In the genomic region with DNA sequence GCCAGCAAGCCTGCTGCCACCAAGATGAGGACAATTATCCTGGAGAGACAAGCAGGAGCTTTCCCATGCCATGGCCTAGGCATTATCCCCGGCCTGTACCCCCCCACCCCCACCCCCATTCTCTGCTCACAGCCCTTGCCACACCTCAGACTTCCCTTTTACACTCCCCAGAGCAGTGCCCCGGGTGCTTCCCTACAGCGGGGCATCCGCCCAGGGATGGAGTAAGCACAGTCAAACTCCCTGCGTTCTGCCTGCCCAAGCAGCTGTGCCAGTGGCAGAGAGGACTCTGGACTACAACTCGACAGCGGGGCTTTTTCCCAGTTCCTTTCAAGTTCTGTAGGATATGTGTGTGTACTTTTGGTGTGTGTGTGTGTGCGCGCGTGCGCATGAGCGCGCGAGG, we compare ENCODE assay signal across 27 mouse cellular contexts. TPM values are rescaled to one million over a fixed set of nuclear protein-coding genes. Genes with fewer than 3 reads are reported as not detected.
DNase-seq lines count a peak whose midpoint lies in the region; ATAC-seq and TF ChIP-seq lines count a peak whose summit lies in the region.
"Had no signal": no experiment of that assay in that cellular context is flagged by ENCODE, and none has a peak within 500 bp of the region (broad histone marks: within the 10 kb centered on the region; RNA-seq: fewer than 3 reads in every experiment).

No protein-coding gene starts in this region.

- peaks cover 3% of the 10 kb centered on the region; the same call in 1 of the 2 replicates for H3K9me3 ChIP-seq in heart, embryonic 12.5 days (replicated peaks)
- no peaks in the 10 kb centered on the region for H3K9me3 ChIP-seq in midbrain, embryonic 10.5 days (replicated peaks)
- H3K9me3 ChIP-seq in midbrain, embryonic 16.5 days (replicated peaks; ENCODE audit: control insufficient read depth, low read length, poor library complexity, severe bottlenecking) = no peaks in the 10 kb centered on the region
- H3K9me3 ChIP-seq: embryonic facial prominence, embryonic 15.5 days; forebrain, embryonic 15.5 days; heart, embryonic 15.5 days; intestine, embryonic 15.5 days; limb, embryonic 12.5 days; neural tube, embryonic 15.5 days; stomach, embryonic 15.5 days had no signal

- H3K4me3 ChIP-seq in heart, embryonic 12.5 days = no peak overlapping the region
- H3K4me3 ChIP-seq in midbrain, embryonic 10.5 days = no peak overlapping the region
- H3K4me3 ChIP-seq in midbrain, embryonic 16.5 days (ENCODE audit: low read depth, low read length) = no peak overlapping the region
- H3K4me3 ChIP-seq in thymus, adult 2 months (ENCODE audit: control insufficient read depth, insufficient read depth, low read length) = no peak overlapping the region
- H3K4me3 ChIP-seq: embryonic facial prominence, embryonic 15.5 days; forebrain, embryonic 15.5 days; heart, embryonic 15.5 days; intestine, embryonic 15.5 days; limb, embryonic 12.5 days; neural tube, embryonic 15.5 days; stomach, embryonic 15.5 days had no signal

- TF ChIP-seq POLR2A in thymus, adult 2 months (IDR thresholded peaks at IDR 0.05; ENCODE audit: control insufficient read depth, extremely low read depth, insufficient read depth, low read length, poor library complexity) = no peak

- H3K4me1 ChIP-seq in heart, embryonic 12.5 days (replicated peaks) = no peaks in the 10 kb centered on the region
- no peaks in the 10 kb centered on the region for H3K4me1 ChIP-seq in midbrain, embryonic 10.5 days
- no peaks in the 10 kb centered on the region for H3K4me1 ChIP-seq in midbrain, embryonic 16.5 days (ENCODE audit: control insufficient read depth, insufficient read depth, low read length)
- H3K4me1 ChIP-seq in thymus, adult 2 months (replicated peaks; ENCODE audit: control insufficient read depth, insufficient read depth, low read length) = no peaks in the 10 kb centered on the region
- H3K4me1 ChIP-seq: forebrain, embryonic 15.5 days; heart, embryonic 15.5 days; intestine, embryonic 15.5 days; limb, embryonic 12.5 days; neural tube, embryonic 15.5 days; stomach, embryonic 15.5 days had no signal

- peak; percentile 64 for DNase-seq in heart, adult 11 months
- no peak for DNase-seq in midbrain, embryonic 10.5 days (ENCODE audit: low spot score)
- DNase-seq in adrenal gland, postnatal 4 days (ENCODE audit: low spot score in 2 of 2) = no peak
- no peak for DNase-seq in thymus, adult 2 months
- DNase-seq: adrenal gland, adult 8-10 months; cerebellum, adult 2 months; gastrocnemius, postnatal 25 days; heart, postnatal 36 days; kidney, adult 8-10 months; kidney, postnatal 10 days; thymus, adult 18-20 months; thymus, postnatal 4 days had no signal

- no peak for TF ChIP-seq CTCF in thymus, adult 2 months (IDR thresholded peaks at IDR 0.05; ENCODE audit: borderline replicate concordance, control insufficient read depth, extremely low read depth, insufficient read depth, low read length, poor library complexity)

- H3K4me2 ChIP-seq in heart, embryonic 12.5 days = no peak overlapping the region
- H3K4me2 ChIP-seq in midbrain, embryonic 16.5 days (ENCODE audit: low read length) = no peak overlapping the region
- H3K4me2 ChIP-seq: embryonic facial prominence, embryonic 15.5 days; forebrain, embryonic 15.5 days; heart, embryonic 15.5 days; intestine, embryonic 15.5 days; limb, embryonic 12.5 days; neural tube, embryonic 15.5 days; stomach, embryonic 15.5 days had no signal

- no peaks in the 10 kb centered on the region for H3K27me3 ChIP-seq in heart, embryonic 12.5 days (replicated peaks)
- no peaks in the 10 kb centered on the region for H3K27me3 ChIP-seq in midbrain, embryonic 10.5 days (ENCODE audit: low read depth, poor library complexity, severe bottlenecking)
- H3K27me3 ChIP-seq in midbrain, embryonic 16.5 days (ENCODE audit: control insufficient read depth, insufficient read depth, low read depth, low read length) = no peaks in the 10 kb centered on the region
- H3K27me3 ChIP-seq in thymus, adult 2 months (ENCODE audit: control insufficient read depth, insufficient read depth, low read length) = no peaks in the 10 kb centered on the region
- H3K27me3 ChIP-seq: embryonic facial prominence, embryonic 15.5 days; forebrain, embryonic 15.5 days; heart, embryonic 15.5 days; intestine, embryonic 15.5 days; limb, embryonic 12.5 days; neural tube, embryonic 15.5 days; stomach, embryonic 15.5 days had no signal

- no peak overlapping the region for H3K27ac ChIP-seq in heart, embryonic 12.5 days (ENCODE audit: poor library complexity, severe bottlenecking)
- H3K27ac ChIP-seq in midbrain, embryonic 10.5 days (replicated peaks) = 0 out of 2 replicates have a peak overlapping the region, but pooled peaks have one; percentile 9
- H3K27ac ChIP-seq in midbrain, embryonic 16.5 days (ENCODE audit: low read length) = no peak overlapping the region
- no peak overlapping the region for H3K27ac ChIP-seq in thymus, adult 2 months (ENCODE audit: control insufficient read depth, insufficient read depth, low read length)
- H3K27ac ChIP-seq: embryonic facial prominence, embryonic 15.5 days; forebrain, embryonic 15.5 days; heart, embryonic 15.5 days; intestine, embryonic 15.5 days; limb, embryonic 12.5 days; liver, embryonic 14.5 days; neural tube, embryonic 15.5 days; stomach, embryonic 15.5 days had no signal

- no peak for ATAC-seq in heart, embryonic 12.5 days (ENCODE audit: insufficient number of reproducible peaks, low FRiP score)
- ATAC-seq in midbrain, embryonic 16.5 days = no peak
- peak; percentile 53 to 87; a peak in 3 of 4 replicates for ATAC-seq in hematopoietic stem cell, adult 5-6 weeks (replicated peaks in 1 of 2; ENCODE audit: insufficient read depth in 1 of 2, low FRiP score in 2 of 2, low TSS enrichment in 1 of 2, low read depth in 1 of 2, poor library complexity in 2 of 2, severe bottlenecking in 2 of 2)
- ATAC-seq in CD4-positive, CD25-positive, alpha-beta regulatory T cell, adult 4 months = no peak
- ATAC-seq: activated CD4-positive, CD25-positive, alpha-beta regulatory T cell, adult 4 months; forebrain, embryonic 15.5 days; hindbrain, embryonic 16.5 days; intestine, embryonic 15.5 days; lung, postnatal 0 days had no signal

- no peaks in the 10 kb centered on the region for H3K36me3 ChIP-seq in heart, embryonic 12.5 days
- H3K36me3 ChIP-seq in midbrain, embryonic 10.5 days = no peaks in the 10 kb centered on the region
- H3K36me3 ChIP-seq in midbrain, embryonic 16.5 days (ENCODE audit: control insufficient read depth, insufficient read depth, low read length) = no peaks in the 10 kb centered on the region
- no peaks in the 10 kb centered on the region for H3K36me3 ChIP-seq in thymus, adult 2 months (ENCODE audit: control insufficient read depth, insufficient read depth, low read length)
- H3K36me3 ChIP-seq: embryonic facial prominence, embryonic 15.5 days; forebrain, embryonic 15.5 days; heart, embryonic 15.5 days; intestine, embryonic 15.5 days; limb, embryonic 12.5 days; neural tube, embryonic 15.5 days; stomach, embryonic 15.5 days had no signal

- 81% methylated on average over 14 of the region's 14 CpGs for WGBS in heart, embryonic 12.5 days
- 88% methylated on average over 14 of the region's 14 CpGs for WGBS in midbrain, embryonic 10.5 days
- 86% methylated on average over 14 of the region's 14 CpGs for WGBS in midbrain, embryonic 16.5 days
- WGBS in thymus, adult 2 months = 73% methylated on average over 14 of the region's 14 CpGs

- H3K9ac ChIP-seq in heart, embryonic 12.5 days = no peak overlapping the region
- no peak overlapping the region for H3K9ac ChIP-seq in midbrain, embryonic 16.5 days (ENCODE audit: low read depth, low read length)
- H3K9ac ChIP-seq: embryonic facial prominence, embryonic 15.5 days; forebrain, embryonic 15.5 days; heart, embryonic 15.5 days; intestine, embryonic 15.5 days; limb, embryonic 12.5 days; liver, embryonic 14.5 days; neural tube, embryonic 15.5 days; stomach, embryonic 15.5 days had no signal

RNA-seq across cellular contexts. Expression of gene Tmpo, which starts 14.0 kb away (rescaled TPM):
- polyA plus RNA-seq in heart, embryonic 12.5 days (2016; fragmentation: Nextera tagmentation; extraction: Ambion mirVana) = 203 and 212 TPM in 2 replicates
- polyA plus RNA-seq in midbrain, embryonic 10.5 days (2016; fragmentation: Nextera tagmentation; extraction: Ambion mirVana) = 272 and 275 TPM in 2 replicates
- polyA plus RNA-seq in midbrain, embryonic 16.5 days (2015; fragmentation: Nextera tagmentation; extraction: Ambion mirVana) = 82.8 and 100 TPM in 2 replicates
- total RNA-seq in hematopoietic stem cell, adult 5-6 weeks (2017) = 447 and 595 TPM in 2 replicates
- 100 to 1,000 TPM; 203 to 231 TPM for total RNA-seq in adrenal gland, postnatal 4 days (2021)
- 146 and 233 TPM in 2 replicates for polyA plus RNA-seq in thymus, adult 2 months (2012; rRNA removed)
- 10 to 100 TPM; 35.8 to 68.9 TPM for polyA plus RNA-seq in CD4-positive, CD25-positive, alpha-beta regulatory T cell, adult 4 months (2017; shearing (Covaris generic))

Comparison
In these comparisons a context has a peak if more than half of its experiments do, and no peak if none do; other contexts are left out.
1. ATAC-seq: peak in hematopoietic stem cell, adult 5-6 weeks (2 of 2); none in heart, embryonic 12.5 days (single experiment), midbrain, embryonic 16.5 days (single experiment) and CD4-positive, CD25-positive, alpha-beta regulatory T cell, adult 4 months (single experiment).